Mouse (Mus musculus) lung, adult 10 weeks (tissue): Measurements from ENCODE around the gene Prx. TPM values are rescaled to one million over a fixed set of nuclear protein-coding genes. Genes with fewer than 3 reads are reported as not detected.

Source experiments
- polyA plus RNA-seq: library from polyadenylated mRNA; stranded (reverse); fragments of 350-450 nt; fragmentation: Illumina TruSeq; extraction: RNeasy Lipid Tissue Mini Kit (QIAGEN cat#74804); gene quantifications from one replicate; pipeline ENCODE4 v1.2.3, GENCODE M21; 2014; ENCODE audit warnings: low read depth, low replicate concordance; ENCODE audit not compliant: insufficient read depth

The Prx gene
- 62.3 TPM for polyA plus RNA-seq

GRCm38 (mm10) chr7:27499036-27499435 is at the start of gene Prx:
TSS of gene Prx (plus strand) at chr7:27499324.

GRCm38 (mm10) chr7:27473156-27473834 is 25.8 kb upstream of the Prx start, which contains the start of gene Sertad3:
TSS of gene Sertad3 (plus strand) at chr7:27473768.

GRCm38 (mm10) chr7:27486770-27487697 is 12.1 kb upstream of the Prx start, which contains the start of gene Sertad1:
TSS of gene Sertad1 (plus strand) at chr7:27486910.

GRCm38 (mm10) chr7:27522967-27523366 is 23.8 kb downstream of the Prx start, which contains the start of gene Hipk4:
TSS of gene Hipk4 (plus strand) at chr7:27523267.

GRCm38 (mm10) chr7:27552931-27553513 is 53.9 kb downstream of the Prx start, which contains the start of the genes Pld3 and 2310022A10Rik:
TSS of gene Pld3 (minus strand) at chr7:27553218.
TSS of gene 2310022A10Rik (plus strand) at chr7:27553233.

Other genes starting within 250 kb of the Prx start
- gene Numbl, start 240.9 kb upstream of the Prx start, polyA plus RNA-seq = 7.2 TPM
- 197 TPM for gene Ltbp4, start 161.6 kb upstream of the Prx start, polyA plus RNA-seq
- 25.2 TPM for gene Shkbp1, start 143.3 kb upstream of the Prx start, polyA plus RNA-seq
- not detected for gene Gm20479, start 141.9 kb upstream of the Prx start, polyA plus RNA-seq
- 0.08 TPM for gene Sptbn4, start 51.6 kb upstream of the Prx start, polyA plus RNA-seq
- gene Blvrb, start 51.3 kb upstream of the Prx start, polyA plus RNA-seq = 48.4 TPM
- gene Sertad3, start 25.6 kb upstream of the Prx start, polyA plus RNA-seq = 13.6 TPM
- 48.4 TPM for gene Sertad1, start 12.4 kb upstream of the Prx start, polyA plus RNA-seq
- gene Hipk4, start 23.9 kb downstream of the Prx start, polyA plus RNA-seq = 0.24 TPM
- 72.1 TPM for gene Pld3, start 53.9 kb downstream of the Prx start, polyA plus RNA-seq
- 9.6 TPM for gene 2310022A10Rik, start 53.9 kb downstream of the Prx start, polyA plus RNA-seq
- gene Akt2, start 92.2 kb downstream of the Prx start, polyA plus RNA-seq = 70.6 TPM
- not detected for gene Ttc9b, start 154.6 kb downstream of the Prx start, polyA plus RNA-seq
- gene Map3k10, start 175.3 kb downstream of the Prx start, polyA plus RNA-seq = 13.4 TPM
- 1.6 TPM for gene Zfp607b, start 190.0 kb downstream of the Prx start, polyA plus RNA-seq
- gene Zfp60, start 232.1 kb downstream of the Prx start, polyA plus RNA-seq = 3.8 TPM